Mouse (Mus musculus) pancreas, adult 10 weeks (tissue): ENCODE results near the gene Gm10134. TPM values are rescaled to one million over a fixed set of nuclear protein-coding genes. Genes with fewer than 3 reads are reported as not detected.

ENCODE experiments used
- polyA plus RNA-seq: library from polyadenylated mRNA; stranded (reverse); fragments of 350-450 nt; fragmentation: Illumina TruSeq; extraction: RNeasy Lipid Tissue Mini Kit (QIAGEN cat#74804); gene quantifications from one replicate; pipeline ENCODE4 v1.2.3, GENCODE M21; 2015; ENCODE audit warnings: low read depth, low replicate concordance; ENCODE audit not compliant: insufficient read depth

Gene Gm10134
- 6.6 TPM for polyA plus RNA-seq

GRCm38 (mm10) chr2:28505795-28506194 lies at the start of gene Gm10134:
Gene Gm10134 (plus strand): TSS chr2:28506095.

GRCm38 (mm10) chr2:28465836-28466518 lies 39.9 kb upstream of the Gm10134 start, which contains the start of gene 1700007K13Rik:
Gene 1700007K13Rik (minus strand): TSS chr2:28466332.

GRCm38 (mm10) chr2:28467860-28468485 lies 37.9 kb upstream of the Gm10134 start, which contains the start of gene Mrps2:
Gene Mrps2 (plus strand): TSS chr2:28468066.

GRCm38 (mm10) chr2:28496671-28497070 lies 9.2 kb upstream of the Gm10134 start, which contains the start of gene Gbgt1:
Gene Gbgt1 (plus strand): TSS chr2:28496891.

GRCm38 (mm10) chr2:28512798-28513401 lies 7.0 kb downstream of the Gm10134 start, which contains the start of gene Ralgds:
Gene Ralgds (plus strand): TSS chr2:28513125.

Other genes with a start within 250 kb of the Gm10134 start
- 1.2 TPM for gene Ppp1r26, start 59.3 kb upstream of the Gm10134 start, polyA plus RNA-seq
- not detected for gene 1700007K13Rik, start 39.8 kb upstream of the Gm10134 start, polyA plus RNA-seq
- 7.0 TPM for gene Mrps2, start 38.0 kb upstream of the Gm10134 start, polyA plus RNA-seq
- 1.9 TPM for gene Gbgt1, start 9.2 kb upstream of the Gm10134 start, polyA plus RNA-seq
- 11.4 TPM for gene Ralgds, start 7.0 kb downstream of the Gm10134 start, polyA plus RNA-seq
- 9,434 TPM for gene Cel, start 57.3 kb downstream of the Gm10134 start, polyA plus RNA-seq
- 23.0 TPM for gene Gtf3c5, start 77.7 kb downstream of the Gm10134 start, polyA plus RNA-seq
- not detected for gene Gfi1b, start 115.9 kb downstream of the Gm10134 start, polyA plus RNA-seq
- gene Tsc1, start 135.1 kb downstream of the Gm10134 start, polyA plus RNA-seq, result 4.7 TPM
- not detected for gene Spaca9, start 193.6 kb downstream of the Gm10134 start, polyA plus RNA-seq
- not detected for gene Ak8, start 194.1 kb downstream of the Gm10134 start, polyA plus RNA-seq